Mouse (Mus musculus) thymus, postnatal 4 days (tissue): ENCODE results near the gene Vmn1r124.
"Not testable (repeated sequence)": the region's sequence is repeated elsewhere in the genome, so short reads cannot be mapped to it uniquely, and the experiment has no call there.

ENCODE experiments used
- DNase-seq: peaks from one replicate; pipeline ENCODE4 v3.0.0; 2021

Gene Vmn1r124

GRCm38 (mm10) chr7:21260517-21260916 is at the start of gene Vmn1r124:
TSS of gene Vmn1r124 (minus strand) at chr7:21260617.
- not testable (repeated sequence) for DNase-seq

- DNase-seq: not testable (repeated sequence)
Measured at GRCm38 (mm10) chr7:21301367-21301766, 41.0 kb upstream of the Vmn1r124 start, which contains the start of gene Vmn1r126. TSS of gene Vmn1r126 (minus strand) at chr7:21301467.

GRCm38 (mm10) chr7:21271879-21272278 is 11.5 kb upstream of the Vmn1r124 start, which contains the start of gene Vmn1r125:
TSS of gene Vmn1r125 (plus strand) at chr7:21272179.
- not testable (repeated sequence) for DNase-seq
